ENCODE assay signal across 16 mouse cellular contexts in the genomic region with DNA sequence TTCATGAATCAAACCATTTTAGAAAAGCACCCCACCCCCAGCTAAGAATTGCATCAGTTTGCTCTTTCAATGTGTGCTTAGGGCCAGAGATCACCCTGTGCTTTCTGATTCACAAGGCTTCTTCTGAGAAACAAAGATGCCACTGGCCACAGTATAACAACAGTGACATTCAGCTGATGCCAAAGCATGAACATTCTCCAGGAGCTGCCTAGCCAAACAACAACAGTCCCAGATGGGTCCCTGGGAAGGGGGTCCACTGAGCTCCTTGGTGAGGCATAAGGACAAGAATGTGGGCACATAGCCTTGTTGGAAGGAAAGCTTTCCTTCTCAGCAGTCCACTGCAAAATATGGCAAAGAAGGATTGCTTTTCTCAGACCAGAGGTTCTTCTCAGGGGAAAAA.
A peak's percentile ranks its signal among the peaks of the same experiment; 100 is the strongest.
DNase-seq lines count a peak whose midpoint lies in the region; ATAC-seq and TF ChIP-seq lines count a peak whose summit lies in the region.
"Had no signal": no experiment of that assay in that cellular context is flagged by ENCODE, and none has a peak within 500 bp of the region (broad histone marks: within the 10 kb centered on the region; RNA-seq: fewer than 3 reads in every experiment).

No protein-coding gene starts in this region.

- H3K4me3 ChIP-seq in hindbrain, embryonic 15.5 days = no peak overlapping the region
- H3K4me3 ChIP-seq in hindbrain, embryonic 11.5 days (ENCODE audit: low read depth, low read length) = no peak overlapping the region
- H3K4me3 ChIP-seq in lung, adult 2 months (replicated peaks; ENCODE audit: extremely low read depth, low read depth, low read length) = no peak overlapping the region
- H3K4me3 ChIP-seq: heart, embryonic 13.5 days; megakaryocyte, embryonic 14.5 days; neural tube, embryonic 13.5 days had no signal

- H3K4me2 ChIP-seq in hindbrain, embryonic 15.5 days = no peak overlapping the region
- H3K4me2 ChIP-seq in hindbrain, embryonic 11.5 days (replicated peaks; ENCODE audit: low read depth, low read length) = no peak overlapping the region
- H3K4me2 ChIP-seq: heart, embryonic 13.5 days; neural tube, embryonic 13.5 days had no signal

- TF ChIP-seq CTCF in lung, adult 2 months (IDR thresholded peaks at IDR 0.05; ENCODE audit: insufficient read depth, low read length) = no peak

- no peaks in the 10 kb centered on the region for H3K9me3 ChIP-seq in hindbrain, embryonic 15.5 days
- no peaks in the 10 kb centered on the region for H3K9me3 ChIP-seq in hindbrain, embryonic 11.5 days (ENCODE audit: control insufficient read depth, low read length)
- H3K9me3 ChIP-seq: heart, embryonic 13.5 days; megakaryocyte, embryonic 14.5 days; neural tube, embryonic 13.5 days had no signal

- peak; percentile 54; the same call in 1 of the 2 replicates for ATAC-seq in hindbrain, embryonic 15.5 days (ENCODE audit: low FRiP score, low read depth)
- no peak for ATAC-seq in hindbrain, embryonic 11.5 days (ENCODE audit: low FRiP score)
- ATAC-seq: Patski had no signal

- H3K27me3 ChIP-seq in hindbrain, embryonic 15.5 days = no peaks in the 10 kb centered on the region
- no peaks in the 10 kb centered on the region for H3K27me3 ChIP-seq in hindbrain, embryonic 11.5 days (ENCODE audit: control insufficient read depth, insufficient read depth, low read length)
- H3K27me3 ChIP-seq: heart, embryonic 13.5 days; megakaryocyte, embryonic 14.5 days; neural tube, embryonic 13.5 days; Patski had no signal

- H3K9ac ChIP-seq in hindbrain, embryonic 15.5 days = no peak overlapping the region
- H3K9ac ChIP-seq in hindbrain, embryonic 11.5 days (ENCODE audit: low read depth, low read length) = no peak overlapping the region
- H3K9ac ChIP-seq: heart, embryonic 13.5 days; liver, embryonic 14.5 days; neural tube, embryonic 13.5 days had no signal

- no peak for DNase-seq in hindbrain, embryonic 11.5 days (ENCODE audit: low spot score)
- peak; percentile 80 for DNase-seq in Muller cell, postnatal 12 days (ENCODE audit: inconsistent ontology term)
- peak; percentile 18 to 44 for DNase-seq in cerebellum, adult 18-20 months
- peak; percentile 85 for DNase-seq in fibroblast of lung, adult 2 months (ENCODE audit: low read depth)
- DNase-seq in kidney, adult 8-10 months = no peak
- no peak for DNase-seq in lung, adult 2 months
- DNase-seq: kidney, adult 18-20 months; lung, postnatal 10 days; thymus, postnatal 14 days had no signal

- no peaks in the 10 kb centered on the region for H3K4me1 ChIP-seq in hindbrain, embryonic 15.5 days (replicated peaks)
- no peaks in the 10 kb centered on the region for H3K4me1 ChIP-seq in hindbrain, embryonic 11.5 days (replicated peaks; ENCODE audit: control insufficient read depth, insufficient read depth, low read length)
- no peaks in the 10 kb centered on the region for H3K4me1 ChIP-seq in lung, adult 2 months (ENCODE audit: control insufficient read depth, insufficient read depth, low read length)
- H3K4me1 ChIP-seq: heart, embryonic 13.5 days; megakaryocyte, embryonic 14.5 days; neural tube, embryonic 13.5 days had no signal

- H3K27ac ChIP-seq in hindbrain, embryonic 15.5 days (replicated peaks) = no peak overlapping the region
- H3K27ac ChIP-seq in hindbrain, embryonic 11.5 days (ENCODE audit: low read depth, low read length) = no peak overlapping the region
- H3K27ac ChIP-seq: heart, embryonic 13.5 days; liver, embryonic 14.5 days; neural tube, embryonic 13.5 days; stomach, postnatal 0 days had no signal

- TF ChIP-seq POLR2A in lung, adult 2 months (IDR thresholded peaks at IDR 0.05; ENCODE audit: borderline replicate concordance, extremely low read depth, low read depth, low read length) = no peak

- no peaks in the 10 kb centered on the region for H3K36me3 ChIP-seq in hindbrain, embryonic 15.5 days
- no peaks in the 10 kb centered on the region for H3K36me3 ChIP-seq in hindbrain, embryonic 11.5 days (ENCODE audit: control insufficient read depth, insufficient read depth, low read length)
- H3K36me3 ChIP-seq: heart, embryonic 13.5 days; neural tube, embryonic 13.5 days had no signal

Comparison
In these comparisons a context has a peak if more than half of its experiments do, and no peak if none do; other contexts are left out.
1. DNase-seq: peak in Muller cell, postnatal 12 days (single experiment), cerebellum, adult 18-20 months (2 of 2) and fibroblast of lung, adult 2 months (single experiment); none in hindbrain, embryonic 11.5 days (single experiment), kidney, adult 8-10 months (0 of 2) and lung, adult 2 months (single experiment).